Mouse (Mus musculus) urinary bladder, postnatal 14 days (tissue): ENCODE measurements around the gene Slc12a6.

Experiments used
- DNase-seq: peaks from one replicate; pipeline ENCODE4 v3.0.0; 2021; ENCODE audit warnings: low spot score

Gene Slc12a6

DNA sequence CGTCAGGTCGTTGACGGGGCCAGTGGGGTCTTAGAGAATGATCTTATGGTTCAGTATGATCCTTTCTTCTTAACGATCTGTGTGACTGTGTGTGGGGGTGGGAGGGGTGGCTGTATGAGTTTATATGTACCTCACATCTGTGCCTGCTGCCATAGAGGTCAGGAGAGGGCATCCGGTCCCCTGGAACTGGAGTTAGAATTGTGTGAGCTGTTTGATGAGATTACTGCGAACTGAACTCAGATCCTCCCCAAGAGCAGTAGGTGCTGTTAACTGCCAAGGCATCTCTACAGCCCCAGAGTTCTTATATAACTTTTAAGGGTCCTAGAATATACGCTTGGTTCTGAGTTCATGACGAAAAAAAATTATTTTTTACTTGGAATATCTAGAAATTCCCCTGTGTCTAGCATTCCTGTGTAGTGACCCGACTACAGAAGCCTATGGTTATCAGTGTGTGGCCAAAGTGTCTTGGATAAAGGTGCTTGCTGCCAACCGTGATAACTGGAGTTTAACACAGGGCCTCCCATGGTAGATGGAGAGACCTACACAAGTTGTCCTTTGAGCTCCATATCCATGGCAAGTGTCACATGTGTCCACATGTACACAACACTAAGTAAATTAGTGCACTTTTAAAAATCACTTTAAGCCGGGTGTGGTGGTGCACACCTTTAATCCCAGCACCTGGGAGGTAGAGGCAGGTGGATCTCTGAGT, 62.6 kb downstream of the Slc12a6 start:
- no peak for DNase-seq

DNA sequence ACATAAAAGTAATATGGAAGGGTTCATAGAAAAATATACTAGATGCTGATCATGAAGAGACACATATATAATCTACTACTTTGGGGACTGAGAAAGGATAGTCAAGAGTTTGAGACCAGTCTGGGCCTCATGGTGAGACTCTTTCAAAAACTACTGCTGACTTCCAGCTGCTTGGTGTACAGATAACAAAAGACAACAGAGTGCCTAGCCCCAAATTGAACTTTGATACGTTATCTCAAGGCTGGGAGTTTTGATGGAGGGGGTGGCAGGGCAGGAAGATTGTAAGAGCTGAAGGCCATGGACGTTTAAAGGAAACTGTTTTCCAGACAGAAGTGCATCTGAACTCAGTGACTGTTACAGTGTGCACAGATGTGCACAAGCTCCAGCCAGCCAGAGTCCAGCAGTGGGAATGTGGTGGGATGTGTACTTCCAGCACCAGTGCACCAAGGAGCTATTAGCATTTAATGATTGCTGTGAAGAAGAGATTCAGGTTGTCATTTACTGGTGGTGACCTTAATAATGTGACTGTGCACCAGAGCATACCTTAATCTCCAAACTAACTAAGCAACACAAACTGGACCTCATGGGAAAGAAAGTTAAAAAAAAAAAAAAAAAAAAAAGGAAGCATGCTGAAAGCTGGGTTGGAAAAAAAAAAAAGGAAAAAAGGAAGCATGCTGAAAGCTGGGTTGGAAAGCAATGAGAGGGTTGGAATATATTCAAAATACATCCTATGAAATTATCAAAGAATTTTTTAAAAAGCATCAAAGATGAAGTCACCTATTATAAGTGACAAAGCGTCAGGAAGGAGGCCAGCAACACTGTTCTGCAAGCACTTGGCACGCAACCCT, 66.7 kb downstream of the Slc12a6 start:
- DNase-seq = no peak

DNA sequence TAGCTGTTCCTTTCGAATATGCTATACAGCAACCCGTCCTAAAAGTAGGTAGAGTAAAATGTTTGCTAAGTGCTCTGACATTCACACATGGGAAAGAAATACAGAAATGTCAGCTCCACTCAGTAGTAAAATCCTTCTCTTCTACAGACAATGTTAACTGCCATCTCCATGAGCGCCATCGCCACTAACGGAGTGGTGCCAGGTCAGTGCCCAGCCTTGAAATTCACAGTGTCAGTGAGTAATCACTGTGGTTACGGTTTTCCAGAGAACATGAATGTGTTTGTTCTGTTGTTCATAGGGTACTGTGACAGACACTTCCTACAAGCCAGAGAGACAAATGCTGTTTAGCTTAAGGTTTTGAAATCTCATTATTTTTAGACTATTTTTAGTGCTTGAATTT, 71.6 kb downstream of the Slc12a6 start:
- DNase-seq = no peak

DNA sequence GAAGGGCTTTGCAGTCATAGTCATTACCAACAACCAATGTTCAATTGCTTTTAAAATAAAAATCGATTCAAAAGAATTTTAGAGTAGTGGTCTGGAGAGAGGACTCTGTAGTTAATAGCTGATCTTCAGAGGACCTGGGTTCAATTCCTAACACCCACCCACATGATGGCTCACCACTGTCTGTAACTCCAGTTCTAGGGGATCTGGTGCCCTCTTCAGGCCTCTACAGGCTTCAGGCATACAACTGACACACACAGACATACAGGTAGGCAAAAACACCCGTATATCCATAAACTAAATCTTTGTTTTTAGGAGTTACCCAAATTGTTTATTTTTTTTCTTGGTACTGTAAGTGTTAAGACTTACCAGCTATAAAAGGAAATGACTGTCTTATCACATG, 74.1 kb downstream of the Slc12a6 start:
- DNase-seq = no peak

DNA sequence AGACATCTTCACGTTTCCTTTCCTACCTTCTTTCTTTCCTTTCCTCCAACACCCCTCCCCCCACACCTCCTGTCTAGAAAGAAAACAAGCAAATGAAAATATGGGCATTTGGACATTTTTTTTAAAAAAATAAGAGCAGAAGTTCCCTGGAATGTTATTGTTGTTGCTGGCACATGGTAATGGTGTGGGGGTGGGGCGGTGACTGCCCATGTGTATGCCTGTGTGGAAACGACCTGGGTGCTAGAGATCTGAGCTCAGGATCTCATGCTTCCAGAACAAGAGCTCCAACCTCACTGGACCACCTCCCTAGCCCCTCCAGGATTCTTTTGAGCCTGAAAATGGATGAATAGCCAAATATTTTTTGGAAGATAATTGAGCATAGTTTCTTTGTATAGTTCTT, 75.5 kb downstream of the Slc12a6 start:
- DNase-seq = no peak

DNA sequence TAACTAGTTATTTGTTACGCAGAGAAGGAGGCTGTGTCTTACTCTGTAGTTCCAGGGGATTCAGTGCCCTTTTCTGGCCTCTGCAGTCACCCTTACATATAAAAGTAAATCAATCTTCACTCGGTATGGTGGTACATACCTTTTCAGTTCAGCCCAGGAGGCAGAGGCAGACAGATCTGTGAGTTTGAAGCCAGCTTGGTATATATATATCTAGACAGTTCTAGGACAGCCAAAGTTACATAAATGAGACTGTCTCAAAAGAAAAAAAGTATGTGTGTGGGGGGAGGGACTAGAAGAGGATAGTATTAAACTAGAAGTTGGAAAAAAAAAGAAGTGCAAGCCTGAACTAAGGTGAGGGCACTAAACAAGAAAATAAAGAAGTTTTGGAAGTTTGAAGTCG, 82.6 kb downstream of the Slc12a6 start:
- no peak for DNase-seq

DNA sequence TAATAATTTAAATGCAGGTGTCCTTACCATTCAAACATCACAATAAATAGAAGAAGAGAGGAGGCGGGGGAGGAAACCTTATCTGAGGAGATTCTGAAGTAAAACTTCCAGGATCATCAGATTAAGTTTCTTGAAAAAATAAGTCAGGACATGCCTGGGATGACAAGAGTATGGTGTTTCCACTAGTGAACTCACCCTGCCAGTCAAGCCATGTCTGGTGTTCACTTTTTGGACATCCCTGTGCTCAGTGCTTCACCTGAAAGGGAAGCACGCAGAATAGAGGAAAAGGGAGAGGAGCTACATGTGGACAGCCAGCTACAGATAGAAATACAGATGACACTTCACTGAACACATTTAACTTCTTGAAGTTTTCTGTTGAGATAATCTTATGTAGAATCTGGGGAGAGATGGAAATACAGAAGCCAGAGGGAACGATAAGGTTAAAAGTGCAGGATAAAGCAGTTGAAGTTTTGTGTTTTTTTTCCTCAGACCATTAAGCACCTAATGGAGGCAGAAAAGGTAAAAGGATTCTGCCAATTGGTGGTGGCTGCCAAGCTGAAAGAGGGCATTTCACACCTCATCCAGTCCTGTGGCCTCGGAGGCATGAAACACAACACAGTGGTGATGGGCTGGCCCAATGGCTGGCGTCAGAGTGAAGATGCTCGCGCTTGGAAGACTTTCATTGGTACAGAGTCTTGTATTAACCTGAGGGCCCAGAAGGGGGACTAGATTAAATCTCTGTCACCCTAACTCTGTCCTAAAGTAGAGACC, 88.2 kb downstream of the Slc12a6 start:
- DNase-seq = no peak

DNA sequence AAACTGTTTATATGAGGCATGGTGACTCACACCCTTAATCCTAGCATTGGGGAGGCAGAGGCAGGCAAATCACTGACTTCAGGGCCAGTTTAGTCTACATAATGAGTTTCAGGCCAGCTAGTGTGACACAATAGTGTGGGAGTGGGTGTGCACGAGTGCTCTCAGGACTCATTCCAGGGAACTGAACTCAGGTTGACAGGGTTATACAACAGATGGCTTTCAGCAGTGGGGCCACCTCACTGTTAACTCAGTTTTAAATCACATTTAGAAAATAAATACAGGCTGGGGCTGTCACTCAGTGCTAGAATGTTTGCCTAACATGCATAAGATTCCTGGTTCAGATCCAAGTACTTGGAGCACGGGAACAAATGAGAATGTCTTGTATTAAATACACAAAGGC, 94.0 kb downstream of the Slc12a6 start:
- no peak for DNase-seq

DNA sequence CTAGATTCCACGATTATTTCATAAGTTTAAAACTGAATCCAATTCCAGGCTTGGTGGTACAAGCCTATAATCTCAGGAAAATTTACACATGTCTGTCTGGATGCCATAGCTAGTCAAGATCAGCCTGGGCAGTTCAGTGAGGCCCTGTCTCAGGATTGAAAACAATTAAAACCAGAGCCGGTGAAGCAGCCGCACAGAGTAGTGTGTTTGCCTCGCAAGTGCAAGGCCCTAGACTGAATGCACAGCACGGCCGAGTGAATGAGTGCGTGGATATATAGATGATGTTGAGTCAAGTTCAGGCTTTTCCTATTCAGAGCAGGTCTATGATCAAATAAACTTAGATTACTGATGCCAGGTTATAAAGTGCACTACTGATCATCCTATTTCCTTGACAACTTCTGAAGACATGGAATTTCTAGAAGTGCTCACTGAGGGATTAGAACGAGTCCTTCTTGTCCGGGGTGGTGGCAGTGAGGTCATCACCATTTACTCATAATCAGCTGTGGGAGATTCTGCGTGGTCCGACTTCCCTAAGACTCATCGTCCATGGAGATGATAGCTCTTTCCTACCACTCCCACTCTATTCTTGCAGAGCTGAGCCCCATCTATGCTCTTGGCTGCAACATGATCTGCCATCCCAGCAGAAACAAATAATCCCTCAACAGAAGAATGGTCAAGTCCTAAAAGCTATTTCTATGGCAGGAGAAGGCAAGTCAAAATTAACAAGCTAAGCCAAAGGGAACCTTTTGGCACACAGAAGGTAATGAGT, 94.6 kb downstream of the Slc12a6 start:
- DNase-seq = no peak

DNA sequence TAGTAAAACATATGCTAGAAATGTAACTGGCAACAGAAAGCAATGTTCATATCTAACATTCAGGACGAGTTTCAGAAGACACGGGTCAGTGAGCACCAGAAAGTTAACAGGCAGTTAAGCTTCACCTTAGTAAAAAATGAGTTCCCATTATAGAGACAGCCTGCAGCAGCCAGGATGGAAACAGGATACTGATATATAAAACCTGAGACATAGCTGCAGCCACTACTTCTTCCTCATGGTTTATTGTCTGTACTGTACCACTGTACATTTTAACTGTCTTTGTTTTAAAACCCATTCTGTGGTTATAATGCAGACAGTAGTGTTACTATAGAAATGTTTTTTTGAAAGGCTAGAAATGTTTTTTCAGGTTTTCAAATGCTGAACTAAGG, 95.2 kb downstream of the Slc12a6 start:
- no peak for DNase-seq

DNA sequence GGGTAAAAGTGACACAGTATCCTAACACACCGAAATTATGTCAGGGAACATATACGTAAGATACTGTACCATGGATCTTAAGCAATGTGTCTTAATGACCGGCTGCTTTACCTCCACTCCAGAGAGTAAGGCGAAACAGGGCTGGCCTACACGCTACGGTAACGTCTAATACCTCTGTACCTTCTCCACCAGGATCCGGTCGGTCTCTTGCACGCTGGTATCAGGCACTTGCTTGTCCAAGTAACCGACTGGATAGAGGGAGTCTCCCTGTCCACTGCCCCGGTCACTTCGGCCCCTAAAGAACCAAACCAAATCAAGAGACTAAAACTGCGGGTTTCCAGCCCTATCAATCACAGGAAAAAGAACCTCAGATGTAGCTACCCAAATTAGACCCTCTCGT, 101.6 kb downstream of the Slc12a6 start:
- no peak for DNase-seq

DNA sequence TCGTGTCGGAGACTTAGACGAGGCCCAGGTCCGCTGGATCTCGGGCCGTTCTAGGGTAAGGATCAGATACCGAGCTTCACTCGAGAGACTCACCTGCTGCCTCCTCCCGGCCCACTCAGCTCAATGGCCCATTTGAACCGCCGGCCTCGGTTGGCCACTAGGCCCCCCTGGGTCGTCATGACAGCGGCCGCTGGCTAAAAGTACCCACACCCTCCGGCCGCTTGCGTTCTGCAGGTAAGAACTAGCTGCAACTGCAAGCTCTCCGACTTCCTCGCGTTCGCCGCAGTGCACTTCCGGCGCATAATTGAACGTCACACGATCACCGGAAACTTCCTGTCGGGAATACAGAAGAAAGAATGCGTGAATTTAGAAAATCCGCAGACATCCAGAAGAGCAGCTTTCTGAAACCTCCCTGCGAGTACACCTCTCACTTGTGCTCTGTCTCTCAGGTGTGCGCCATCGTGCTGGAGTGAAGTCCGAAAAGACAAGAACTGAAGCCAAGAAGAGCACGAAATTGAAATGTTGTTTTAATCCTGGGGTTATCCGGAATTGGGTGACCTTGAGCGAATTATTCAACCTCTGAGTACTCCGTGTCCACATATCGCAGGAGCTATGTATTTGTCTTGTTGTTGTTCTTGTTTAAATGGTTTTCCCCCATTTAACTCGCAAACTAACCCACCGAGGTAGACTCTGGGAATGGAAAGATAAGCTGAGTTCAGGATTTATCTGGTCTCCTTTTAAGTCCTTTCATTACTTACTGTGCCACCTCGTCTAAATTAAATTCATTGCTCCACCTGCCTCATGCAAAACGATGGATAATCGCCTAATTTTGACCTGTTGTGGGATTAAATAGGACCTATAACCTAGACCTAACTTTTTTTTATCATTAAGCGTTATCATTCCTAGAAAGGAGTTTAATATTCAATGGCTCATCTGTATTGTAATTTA, 102.4 kb downstream of the Slc12a6 start, which contains the start of gene Emc4:
TSS of gene Emc4 (minus strand) at position 302 of the 948 bp plus-strand sequence.
- peak; percentile 94 for DNase-seq

DNA sequence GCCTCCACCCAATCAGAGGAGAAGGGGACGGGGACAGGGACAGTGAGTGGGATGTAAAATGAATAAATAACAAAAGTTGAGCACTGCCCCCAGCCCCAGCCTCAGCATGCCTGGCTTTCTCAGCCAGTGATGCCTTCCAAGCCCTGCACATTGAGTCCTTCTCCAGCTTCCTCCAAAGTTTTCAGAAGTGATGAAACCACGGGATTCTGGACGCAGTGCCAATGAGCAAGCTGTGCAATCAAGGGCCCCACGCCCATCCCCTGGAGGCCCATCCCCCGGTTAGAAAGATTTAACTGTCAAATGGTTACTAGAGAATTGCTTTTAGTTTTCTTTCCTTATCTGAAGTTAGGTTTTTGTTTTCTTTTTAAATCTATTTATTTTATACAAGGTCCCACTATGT, 104.3 kb downstream of the Slc12a6 start:
- DNase-seq = peak; percentile 41

DNA sequence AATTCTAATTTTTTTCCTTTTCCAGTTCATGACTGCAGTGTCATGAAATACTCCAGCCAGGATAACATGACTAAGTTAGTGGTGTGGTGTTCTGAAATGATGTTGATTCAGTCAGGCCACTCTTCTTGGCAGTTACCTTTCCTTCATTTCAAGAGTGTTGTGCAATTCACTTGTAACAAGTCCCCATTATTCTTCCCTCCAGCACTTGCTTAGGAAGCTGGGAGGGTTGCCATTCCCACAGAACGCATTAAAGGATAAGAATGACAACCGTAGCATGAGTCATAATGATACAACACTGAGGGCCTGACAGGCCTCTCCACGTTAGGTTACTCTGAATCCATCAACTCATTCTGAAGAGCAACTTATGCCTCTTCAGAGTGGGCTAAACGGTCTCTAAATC, 107.5 kb downstream of the Slc12a6 start:
- DNase-seq = no peak

DNA sequence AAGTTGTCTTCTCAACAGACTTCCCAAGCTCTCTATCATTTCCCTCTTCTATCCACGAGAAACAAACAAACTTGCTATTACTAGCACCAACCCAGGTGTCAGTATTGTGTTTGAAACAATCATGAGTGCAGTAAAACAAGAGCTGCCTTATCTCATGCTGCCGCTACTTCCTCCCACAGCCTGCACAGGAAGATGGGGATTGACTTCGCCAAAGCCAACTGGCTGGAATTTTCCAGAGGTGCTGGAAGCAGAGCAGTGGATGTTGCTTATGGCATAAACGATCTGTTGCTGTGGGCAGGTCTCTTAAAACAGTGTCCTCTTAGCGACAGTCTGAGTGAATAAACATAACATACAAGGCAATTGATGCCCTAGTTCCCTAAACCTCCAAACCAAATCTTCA, 109.0 kb downstream of the Slc12a6 start:
- DNase-seq = no peak

DNA sequence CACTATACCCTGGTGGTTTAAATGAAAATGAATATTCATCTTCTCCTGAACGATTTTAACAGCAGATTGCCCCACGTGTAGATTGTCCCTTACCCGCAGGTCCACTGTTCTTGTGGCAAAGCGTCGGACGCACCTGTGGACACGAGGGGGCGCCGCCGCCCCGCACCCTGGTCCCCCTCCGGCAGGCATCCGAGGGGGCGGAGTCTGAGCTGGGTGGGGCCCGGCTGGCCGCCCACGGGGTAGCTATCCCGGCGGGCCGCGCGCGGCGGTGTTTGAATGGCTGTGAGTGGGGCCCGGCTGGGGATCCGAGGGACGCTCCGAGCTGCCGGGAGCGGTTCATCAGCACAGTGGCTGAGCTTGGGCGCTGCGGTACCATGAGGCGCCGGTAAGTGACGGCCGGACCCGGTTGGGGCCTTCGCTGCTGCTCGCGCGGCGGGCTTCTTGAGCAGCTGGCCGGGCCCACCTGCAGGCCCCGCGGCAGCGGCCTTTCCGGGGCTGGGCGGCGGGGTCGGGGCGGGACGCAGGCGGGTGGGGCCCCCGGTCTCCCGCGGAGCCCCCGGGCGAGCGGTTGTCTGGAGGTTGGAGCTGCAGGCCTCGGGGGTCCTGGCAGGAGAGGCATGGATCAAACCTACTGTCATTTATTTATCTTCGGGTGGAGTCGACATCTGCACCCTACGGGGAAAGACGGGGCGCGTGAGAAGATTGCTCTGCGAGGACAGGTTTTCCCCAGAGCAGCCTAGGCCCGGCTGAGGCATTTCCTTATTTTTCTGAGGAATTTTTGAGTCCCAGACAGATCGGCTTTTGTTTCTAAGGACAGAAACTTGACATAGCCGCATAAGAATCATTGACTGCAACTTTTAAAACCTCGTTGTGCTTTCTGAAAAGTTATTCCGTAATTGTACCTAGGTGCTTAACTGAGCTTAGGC, 113.6 kb downstream of the Slc12a6 start, which contains the start of gene Katnbl1:
TSS of gene Katnbl1 (plus strand) at position 239 of the 926 bp plus-strand sequence.
- peak; percentile 96 for DNase-seq

DNA sequence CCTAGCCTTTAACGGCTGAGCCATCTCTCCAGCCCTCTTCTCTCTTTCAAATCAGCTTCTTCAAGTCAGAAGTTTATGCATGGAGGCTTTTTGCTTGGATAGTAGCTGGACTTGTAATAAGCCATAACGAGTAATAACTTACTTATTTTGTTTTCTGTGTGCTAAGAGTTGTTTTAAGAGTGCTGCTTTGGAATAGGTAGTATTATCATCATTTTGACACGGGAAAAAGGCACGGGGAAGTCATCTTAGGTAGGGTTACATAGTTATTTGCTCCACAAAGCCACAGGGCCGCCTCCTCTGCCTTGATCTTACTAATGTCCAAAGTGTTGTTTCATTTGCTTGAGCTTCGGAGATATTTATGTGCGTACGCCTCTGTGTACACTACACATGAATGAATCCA, 114.5 kb downstream of the Slc12a6 start:
- DNase-seq = no peak

DNA sequence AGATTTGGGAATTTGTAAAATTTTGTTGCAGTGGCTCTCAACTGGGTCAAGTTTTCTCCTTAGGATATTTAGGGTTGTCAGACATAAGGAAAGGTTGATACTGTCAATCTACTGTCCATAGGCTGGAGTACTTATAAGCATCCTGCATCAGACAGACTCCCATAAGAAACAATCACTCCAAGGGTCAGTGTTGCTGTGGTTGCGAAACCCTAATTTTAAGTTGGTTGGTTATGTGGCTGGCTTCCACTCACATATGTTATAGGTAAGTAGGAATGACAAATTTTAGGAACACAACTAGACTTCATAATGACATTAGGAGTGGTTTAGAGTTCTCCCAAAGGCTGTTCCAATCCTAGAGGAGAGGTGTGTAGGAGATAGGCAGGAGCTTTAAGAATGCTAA, 115.6 kb downstream of the Slc12a6 start:
- DNase-seq = no peak

DNA sequence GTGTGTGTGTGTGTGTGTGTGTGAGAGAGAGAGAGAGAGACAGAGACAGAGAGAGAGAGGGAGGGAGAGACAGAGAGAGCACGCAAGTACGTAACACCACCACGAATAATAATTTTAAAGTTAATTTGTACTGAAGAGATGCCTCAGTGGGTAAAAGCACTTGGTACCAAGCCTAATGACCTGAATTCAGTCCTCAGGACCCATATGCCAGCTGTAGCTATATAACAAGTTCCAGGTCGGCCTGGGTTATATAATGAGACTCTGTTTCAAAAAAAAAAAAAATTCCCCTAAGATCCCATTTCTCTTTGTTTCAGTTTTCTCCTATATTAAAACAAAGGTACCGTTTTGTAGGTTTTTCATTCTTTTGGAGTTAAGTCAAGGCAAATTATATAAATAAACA, 125.2 kb downstream of the Slc12a6 start:
- DNase-seq = no peak
